Mouse (Mus musculus) small intestine, adult 2 months (tissue): ENCODE measurements around the gene Cdc27.

ENCODE experiments used
- CTCF ChIP-seq: fragments of 200-500 bp; IDR thresholded peaks from 2 replicates; pipeline ENCODE4 v1.5.1; 2012; ENCODE audit warnings: low read depth, mild to moderate bottlenecking, control low read depth, inconsistent platforms, low read length, moderate library complexity, mixed read lengths; ENCODE audit not compliant: insufficient replicate concordance, insufficient read length; ENCODE audit errors: extremely low read depth
- POLR2A ChIP-seq: fragments of 200-500 bp; IDR thresholded peaks from 2 replicates; pipeline ENCODE4 v1.6.1; 2012; ENCODE audit warnings: low read depth, mild to moderate bottlenecking, control low read depth, inconsistent platforms, low read length, moderate library complexity

DNA sequence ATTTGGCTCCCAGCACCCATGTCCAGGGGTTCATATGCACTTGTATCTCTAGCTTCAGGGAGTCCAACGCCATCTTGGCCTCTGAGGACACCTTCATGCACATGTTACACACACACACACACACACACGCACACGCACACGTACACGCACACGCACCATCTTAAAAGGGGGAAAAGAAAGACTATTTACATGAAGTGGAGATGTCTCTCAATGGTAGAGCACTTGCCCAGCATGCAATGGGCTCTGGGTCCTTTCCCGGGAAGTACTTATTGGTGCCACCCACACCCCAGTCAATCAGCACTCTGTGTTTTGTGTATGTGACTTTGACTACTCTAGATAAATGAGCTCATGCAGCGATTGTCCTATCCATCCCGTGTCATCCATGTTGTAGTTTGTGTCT lies 37.5 kb upstream of the Cdc27 start:
- TF ChIP-seq POLR2A (no peak), CTCF (no peak)
